Mouse (Mus musculus) frontal cortex, adult (tissue): ENCODE measurements around the gene Gm8369.
"Not testable (repeated sequence)": the region's sequence is repeated elsewhere in the genome, so short reads cannot be mapped to it uniquely, and the experiment has no call there.

ENCODE experiments used
- ATAC-seq: cut with Nextera tagmentation; 2 replicates; pipeline ENCODE4 v1.9.2; 2017; ENCODE audit warnings: mild to moderate bottlenecking, moderate library complexity, mixed read lengths; ENCODE audit not compliant: low TSS enrichment

Gm8369 gene

GRCm38 (mm10) chr19:11485746-11486145 is at the start of gene Gm8369:
TSS of gene Gm8369 (plus strand) at chr19:11485938.
- peak; percentile 83 for ATAC-seq

- no peak for ATAC-seq
Observed at GRCm38 (mm10) chr19:11443338-11443737, 42.4 kb upstream of the Gm8369 start, which contains the start of gene Ms4a4b. TSS of gene Ms4a4b (plus strand) at chr19:11443553.

GRCm38 (mm10) chr19:11443964-11444363 is 41.8 kb upstream of the Gm8369 start:
- ATAC-seq = no peak

GRCm38 (mm10) chr19:11447238-11447637 is 38.5 kb upstream of the Gm8369 start:
- no peak for ATAC-seq

GRCm38 (mm10) chr19:11459041-11459440 is 26.7 kb upstream of the Gm8369 start:
- ATAC-seq = not testable (repeated sequence)

GRCm38 (mm10) chr19:11464795-11465194 is 20.9 kb upstream of the Gm8369 start:
- not testable (repeated sequence) for ATAC-seq

GRCm38 (mm10) chr19:11466471-11466870 is 19.3 kb upstream of the Gm8369 start:
- ATAC-seq = peak; percentile 79

GRCm38 (mm10) chr19:11468361-11468760 is 17.4 kb upstream of the Gm8369 start:
- not testable (repeated sequence) for ATAC-seq

- not testable (repeated sequence) for ATAC-seq
Observed at GRCm38 (mm10) chr19:11469215-11469614, 16.5 kb upstream of the Gm8369 start, which contains the start of gene Ms4a6c. TSS of gene Ms4a6c (plus strand) at chr19:11469366.

- no peak for ATAC-seq
Observed at GRCm38 (mm10) chr19:11479714-11480113, 6.0 kb upstream of the Gm8369 start.

- no peak for ATAC-seq
Observed at GRCm38 (mm10) chr19:11482684-11483083, 3.1 kb upstream of the Gm8369 start.

- no peak for ATAC-seq
Observed at GRCm38 (mm10) chr19:11483941-11484340, 1.8 kb upstream of the Gm8369 start.

- peak; percentile 64 for ATAC-seq
Observed at GRCm38 (mm10) chr19:11484388-11484787, 1.4 kb upstream of the Gm8369 start.

GRCm38 (mm10) chr19:11485266-11485665 is 472 bp upstream of the Gm8369 start:
- ATAC-seq = no peak

GRCm38 (mm10) chr19:11486599-11486998 is 861 bp downstream of the Gm8369 start:
- ATAC-seq = no peak

GRCm38 (mm10) chr19:11491406-11492189 is 5.9 kb downstream of the Gm8369 start:
- no peak for ATAC-seq

GRCm38 (mm10) chr19:11492671-11493070 is 6.9 kb downstream of the Gm8369 start:
- no peak for ATAC-seq

- no peak for ATAC-seq
Observed at GRCm38 (mm10) chr19:11494519-11494918, 8.8 kb downstream of the Gm8369 start.

- no peak for ATAC-seq
Observed at GRCm38 (mm10) chr19:11496361-11496760, 10.6 kb downstream of the Gm8369 start.

GRCm38 (mm10) chr19:11497300-11497699 is 11.6 kb downstream of the Gm8369 start:
- ATAC-seq = not testable (repeated sequence)

GRCm38 (mm10) chr19:11500796-11501195 is 15.1 kb downstream of the Gm8369 start:
- no peak for ATAC-seq

- no peak for ATAC-seq
Observed at GRCm38 (mm10) chr19:11501326-11501725, 15.6 kb downstream of the Gm8369 start.

- no peak for ATAC-seq
Observed at GRCm38 (mm10) chr19:11504857-11505256, 19.1 kb downstream of the Gm8369 start.
